Mouse (Mus musculus) left cerebral cortex, postnatal 36 days (tissue): ENCODE results near the gene D630045J12Rik. TPM values are rescaled to one million over a fixed set of nuclear protein-coding genes. Genes with fewer than 3 reads are reported as not detected.

Experiments
- DNase-seq, 2 experiments: peaks; one replicate each; pipeline ENCODE4 v3.0.0; 2021 to 2022; ENCODE audit warnings: low spot score in 2 of 2, mixed read lengths in 1 of 2
- intact Hi-C: fragments of 180-260 bp; cut with DNase I; formaldehyde crosslinking; loops from one replicate; pipeline ENCODE4 v1.15.1; 2025
- total RNA-seq, 2 experiments: library from RNA; stranded (reverse); gene quantifications; 2 replicates each; pipeline ENCODE4 v1.2.3; 2021

The D630045J12Rik gene
- total RNA-seq: 10 to 100 TPM; 34.7 to 48.6 TPM

DNA sequence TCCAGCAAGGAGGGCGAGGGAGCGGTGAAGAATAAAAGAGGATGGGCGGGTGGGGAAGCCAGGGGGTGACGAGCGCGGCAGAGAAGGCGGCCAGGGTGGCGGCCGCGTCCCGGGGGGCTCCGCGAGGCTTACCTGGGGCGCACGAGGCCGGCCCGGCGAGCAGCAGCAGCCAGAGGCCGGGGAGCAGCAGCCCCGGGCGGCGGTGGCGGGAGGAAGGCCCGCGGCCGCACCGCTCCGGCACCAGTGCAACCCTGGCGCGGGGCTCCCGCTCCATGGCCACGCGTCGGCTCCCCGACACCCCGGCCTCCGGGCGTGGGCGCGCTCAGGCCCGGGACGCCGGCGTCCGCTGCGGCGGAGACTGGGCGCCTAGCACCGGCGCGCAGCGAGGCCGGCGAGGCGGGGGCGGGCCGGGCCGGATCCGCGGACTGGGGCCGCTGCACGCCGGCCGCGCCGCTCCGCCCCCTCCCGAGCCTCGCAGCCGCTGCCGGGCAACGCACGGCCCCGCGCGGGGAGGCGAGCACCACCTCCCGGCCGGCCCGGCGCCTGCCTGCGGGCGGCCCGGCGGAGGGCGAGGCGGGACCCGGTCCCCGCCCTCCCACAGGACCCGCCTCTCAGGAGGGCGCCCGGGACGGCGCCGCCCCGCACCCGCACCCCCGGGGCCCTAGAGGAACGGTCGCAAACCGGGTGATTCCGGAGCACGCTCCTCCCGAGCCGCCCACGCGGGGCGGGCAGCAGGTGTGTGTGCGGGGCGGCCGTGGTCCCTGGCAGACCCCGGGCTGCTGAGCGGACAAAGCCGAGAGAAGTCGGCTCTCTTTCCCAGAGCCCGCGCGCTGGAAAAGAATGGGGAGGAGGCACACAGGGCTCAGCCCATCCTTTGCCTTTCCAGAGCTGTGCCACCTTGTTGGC is at the start of gene D630045J12Rik:
Gene D630045J12Rik (minus strand): TSS at position 274 of the 906 bp plus-strand sequence.
- peak; percentile 44 to 81 for DNase-seq
- intact Hi-C loops: loop anchor here (5.0 to 10.0 kb wide), 2 partner anchors 43 to 89 kb away; partner anchors contain the start of gene Zc3hav1l

DNA sequence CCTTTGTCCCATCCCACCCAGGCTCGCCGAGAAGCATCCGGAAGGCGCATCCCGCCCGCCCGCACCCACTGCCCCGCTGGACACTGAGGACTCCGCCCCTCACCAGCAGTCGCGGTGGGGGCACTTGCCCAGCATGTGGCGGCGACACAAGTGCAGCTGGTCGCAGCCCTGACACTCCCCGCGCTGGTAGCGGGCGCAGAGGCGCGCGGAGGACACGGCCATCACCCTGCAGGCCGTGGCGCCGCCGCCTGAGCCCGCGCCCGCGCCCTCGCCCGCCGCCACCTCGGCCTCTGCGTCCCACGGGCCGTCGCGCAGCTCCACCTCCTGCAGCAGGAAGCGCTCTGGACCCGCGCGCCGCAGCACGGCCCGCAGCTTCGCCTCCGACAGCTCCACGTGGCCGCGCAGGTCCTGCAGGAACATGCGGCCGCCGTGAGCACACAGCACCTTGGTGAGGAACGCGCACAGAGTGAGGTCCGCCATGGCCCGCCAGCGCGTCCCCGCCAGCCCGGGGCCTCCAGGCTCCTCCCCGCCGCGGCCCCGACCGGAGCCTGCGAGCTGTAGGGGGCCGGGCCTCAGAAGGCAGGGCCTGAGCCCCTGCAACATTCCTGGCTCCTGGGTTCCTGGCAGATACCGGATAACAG is 45.1 kb upstream of the D630045J12Rik start, which contains the start of gene Zc3hav1l:
Gene Zc3hav1l (minus strand): TSS at position 499 of the 641 bp plus-strand sequence.
- intact Hi-C loops: loop anchor here (5.0 kb wide), 1 partner anchor 47 kb away; the partner anchor contains the start of gene D630045J12Rik
- peak; percentile 62 to 76 for DNase-seq

DNA sequence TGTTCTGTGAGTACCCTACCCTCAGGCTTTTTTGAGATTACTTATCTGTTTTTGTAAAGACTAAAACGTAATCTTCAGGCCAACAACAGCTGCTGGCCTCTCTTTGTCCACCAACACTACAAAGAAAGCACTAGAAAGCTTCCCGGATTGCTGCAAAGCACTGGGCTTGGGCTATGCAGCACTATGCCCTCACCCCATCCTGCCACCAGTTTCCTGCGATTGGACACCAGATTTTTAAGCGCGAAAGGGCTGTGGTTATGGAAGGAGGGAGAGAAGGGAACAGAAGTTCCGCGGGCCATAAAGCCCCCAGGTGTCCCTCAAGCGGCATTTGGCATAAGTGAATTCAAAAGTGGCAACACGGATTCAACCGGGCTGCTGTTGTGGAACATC is 44.4 kb upstream of the D630045J12Rik start:
- peak in 1 of 2 experiments; percentile 8 for DNase-seq
- intact Hi-C loops: loop anchor here (5.0 kb wide), 1 partner anchor 46 kb away; the partner anchor contains the start of gene D630045J12Rik

- intact Hi-C loops: loop anchor here (5.0 kb wide), 1 partner anchor 45 kb away; the partner anchor contains the start of gene D630045J12Rik
- no peak for DNase-seq
These were observed 43.9 kb upstream of the D630045J12Rik start for GRCm38 (mm10) chr6:38297580-38298245.

DNA sequence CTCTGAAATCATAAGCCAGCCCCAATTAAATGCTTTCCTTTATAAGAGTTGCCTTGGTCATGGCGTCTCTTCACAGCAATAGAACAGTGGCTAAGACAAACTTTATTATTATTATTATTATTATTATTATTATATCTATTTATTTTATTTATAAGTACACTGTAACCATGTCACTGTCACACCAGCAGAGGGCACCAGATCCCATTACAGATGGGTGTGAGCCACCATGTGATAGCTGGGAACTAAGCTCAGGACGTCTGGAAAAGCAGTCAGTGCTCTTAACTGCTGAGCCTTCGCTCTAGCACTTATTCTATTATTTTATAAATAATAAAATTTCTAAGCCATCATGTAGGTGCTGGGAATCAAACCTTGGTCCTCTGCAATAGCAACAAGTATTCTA is 39.9 kb upstream of the D630045J12Rik start:
- intact Hi-C loops: no loop called here

GRCm38 (mm10) chr6:38292871-38293646 is 39.2 kb upstream of the D630045J12Rik start:
- intact Hi-C loops: no loop called here
- DNase-seq: no peak

More for the DNA sequence above, 39.9 kb upstream of the D630045J12Rik start:
- DNase-seq: no peak

- intact Hi-C loops: no loop called here
- no peak for DNase-seq
These were observed 30.6 kb upstream of the D630045J12Rik start for GRCm38 (mm10) chr6:38284422-38284821.

DNA sequence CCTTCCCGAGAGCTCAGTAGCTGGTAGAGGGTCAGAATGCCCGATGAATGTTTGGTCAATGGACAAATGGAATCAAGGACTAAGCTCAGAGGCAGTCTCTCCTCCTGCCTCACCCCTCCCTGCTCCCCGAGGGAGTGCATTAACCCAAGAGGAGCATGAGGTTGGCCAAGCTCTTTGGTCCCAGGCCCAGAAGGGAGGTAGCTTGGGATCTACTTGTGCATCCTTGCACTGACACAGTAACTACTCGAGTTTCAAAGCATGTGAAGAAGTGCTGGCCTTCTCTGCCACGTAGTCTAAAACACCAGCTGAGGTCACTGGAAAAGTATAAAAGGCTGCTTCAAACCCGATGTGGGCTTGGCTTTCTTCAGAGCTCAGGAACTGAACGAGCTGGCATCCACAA is 10.7 kb upstream of the D630045J12Rik start:
- no peak for DNase-seq
- intact Hi-C loops: loop anchor here (5.0 kb wide), 1 partner anchor 67 kb away; no protein-coding TSS in a partner anchor

DNA sequence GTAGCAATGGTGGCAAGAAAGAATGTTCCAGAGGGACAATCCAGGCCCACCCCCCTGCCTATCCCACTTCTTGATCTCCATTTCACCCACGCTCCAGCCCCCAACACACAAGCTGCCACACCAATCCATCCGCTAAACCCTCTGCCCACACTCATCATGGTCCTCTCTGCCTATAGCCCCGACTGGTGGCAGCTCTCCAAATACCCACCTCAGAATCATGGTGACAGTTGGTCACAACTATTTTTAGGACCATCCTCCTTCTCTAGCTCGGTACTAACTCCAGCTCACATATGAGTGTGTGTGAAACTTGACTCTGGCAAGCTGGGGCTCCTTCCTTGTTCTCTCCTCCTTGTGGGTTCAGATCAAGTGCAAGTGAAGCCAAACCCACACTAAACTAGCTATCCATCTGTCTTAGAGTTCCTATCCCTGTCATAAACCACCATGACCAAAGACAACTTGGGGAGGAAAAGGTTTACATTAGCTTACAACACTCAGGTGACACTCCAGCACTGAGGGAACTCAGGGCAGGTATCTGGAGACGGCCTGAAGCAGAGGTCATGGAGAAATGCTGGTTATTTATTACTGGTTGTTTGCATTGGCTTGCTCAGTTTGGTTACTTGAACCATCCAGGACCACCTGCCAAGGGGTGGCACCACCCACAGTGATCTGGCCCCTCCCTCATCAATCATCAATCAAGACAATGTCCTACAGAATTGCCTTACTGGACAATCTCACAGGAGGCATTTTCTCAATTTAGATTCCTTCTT is 9.8 kb upstream of the D630045J12Rik start:
- DNase-seq: peak; percentile 72 to 80
- intact Hi-C loops: loop anchor here (5.0 kb wide), 1 partner anchor 66 kb away; no protein-coding TSS in a partner anchor

GRCm38 (mm10) chr6:38261877-38262276 is 8.1 kb upstream of the D630045J12Rik start:
- intact Hi-C loops: loop anchor here (5.0 kb wide), 1 partner anchor 65 kb away; no protein-coding TSS in a partner anchor
- no peak for DNase-seq

DNA sequence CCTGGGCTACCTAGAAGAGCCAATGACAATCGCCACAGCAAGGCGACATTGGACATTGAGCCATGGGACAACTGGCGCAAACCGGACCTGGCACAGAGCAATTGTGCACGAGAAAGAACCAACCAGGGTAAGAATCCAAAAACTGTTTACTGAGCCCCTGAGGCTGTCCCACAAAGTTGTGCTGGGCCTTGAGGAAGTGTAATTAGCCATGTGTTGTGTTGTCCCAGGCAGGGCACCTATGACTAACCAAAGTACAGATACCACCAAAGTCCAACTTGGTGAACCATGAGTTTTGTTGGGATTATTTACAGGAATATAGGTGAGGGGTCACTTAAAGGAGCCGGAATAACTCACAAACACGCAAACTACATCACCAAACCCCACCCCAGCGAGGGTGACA is 3.7 kb upstream of the D630045J12Rik start:
- intact Hi-C loops: loop anchor here (10.0 kb wide), 1 partner anchor 93 kb away; no protein-coding TSS in a partner anchor
- DNase-seq: no peak

DNA sequence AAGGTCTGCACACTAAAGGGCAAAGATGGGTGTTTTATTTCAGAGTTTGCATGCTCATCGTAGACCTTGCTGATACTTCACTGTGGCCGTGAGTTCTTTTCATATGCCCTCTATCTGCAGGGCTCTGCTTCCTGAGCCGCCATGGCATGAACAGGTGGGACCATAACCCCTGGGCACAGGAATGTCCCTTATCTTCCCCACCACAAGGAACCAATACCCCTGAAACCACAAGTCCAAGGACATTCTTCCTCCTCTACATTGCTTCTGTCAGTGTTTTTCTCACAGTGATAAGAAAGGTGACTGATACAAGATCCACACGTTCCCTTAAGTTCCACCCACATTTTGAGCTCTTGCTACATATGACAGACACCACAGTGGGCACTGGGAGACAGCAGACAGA is 3.0 kb upstream of the D630045J12Rik start:
- no peak for DNase-seq
- intact Hi-C loops: loop anchor here (10.0 kb wide), 1 partner anchor 92 kb away; no protein-coding TSS in a partner anchor

DNA sequence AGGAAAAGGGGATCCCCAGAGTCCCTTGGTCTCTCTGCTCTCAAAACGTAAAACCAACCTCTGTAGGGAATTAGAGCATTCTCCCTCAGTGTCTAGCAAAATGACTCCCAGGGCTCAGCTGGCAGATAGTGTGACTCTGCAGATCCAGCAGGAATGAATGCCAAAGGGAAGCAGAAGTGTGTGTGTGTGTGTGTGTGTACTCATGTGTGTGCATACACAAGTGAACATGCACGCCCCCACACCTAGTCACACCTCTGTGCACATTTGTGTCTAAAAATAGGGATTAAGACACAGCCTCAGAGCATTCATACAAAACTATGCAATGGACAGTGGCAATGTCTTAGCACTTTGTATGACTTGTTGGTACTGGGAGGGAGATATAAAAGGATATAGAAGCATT is 2.0 kb upstream of the D630045J12Rik start:
- intact Hi-C loops: loop anchor here (10.0 kb wide), 1 partner anchor 91 kb away; no protein-coding TSS in a partner anchor
- DNase-seq: no peak

DNA sequence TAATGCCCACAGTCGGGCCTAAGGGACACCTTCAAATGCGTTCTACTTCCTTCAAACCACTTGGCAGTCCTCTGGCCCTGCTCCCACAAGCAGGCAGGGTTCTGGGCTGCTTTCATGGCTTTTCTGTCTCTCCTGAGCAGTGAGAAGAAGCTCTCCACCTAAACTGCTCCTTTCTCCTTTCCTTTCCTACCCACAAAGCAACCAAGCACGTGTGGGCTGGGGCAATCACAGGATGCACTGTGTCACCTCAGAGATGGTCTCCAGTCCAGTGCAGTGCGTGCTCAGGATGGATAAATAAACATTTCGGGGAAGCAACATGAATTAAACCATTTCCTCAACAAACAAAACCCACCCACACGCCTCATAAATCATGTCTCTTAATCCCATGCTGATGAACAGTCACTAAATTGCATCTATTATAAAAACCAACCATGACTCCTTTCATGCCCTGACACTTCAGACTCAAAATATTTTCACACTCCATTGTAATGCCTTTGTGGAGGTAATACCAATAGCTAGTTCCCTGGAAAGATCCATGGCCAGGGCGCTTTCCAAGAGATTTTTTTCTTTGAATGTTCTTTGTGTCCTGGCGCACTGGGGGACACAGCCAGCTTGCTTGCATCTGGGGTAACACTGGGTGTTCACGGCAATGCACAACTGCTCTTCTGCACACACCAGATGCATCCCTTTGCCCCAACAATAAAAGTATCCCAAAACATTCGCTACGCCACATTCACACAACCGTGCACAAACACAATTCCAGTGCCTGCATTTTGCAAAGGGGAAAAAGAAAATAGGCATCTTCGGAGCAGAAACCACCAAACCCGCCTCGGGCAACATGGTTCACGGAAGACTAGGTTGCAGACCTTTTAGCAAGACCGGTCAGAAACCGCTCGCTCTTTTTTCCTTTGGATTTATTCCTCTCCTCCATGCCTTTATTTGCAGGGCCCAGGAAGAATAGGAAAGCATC is 758 bp downstream of the D630045J12Rik start:
- no peak for DNase-seq
- intact Hi-C loops: loop anchor here (5.0 to 10.0 kb wide), 2 partner anchors 44 to 88 kb away; partner anchors contain the start of gene Zc3hav1l

- intact Hi-C loops: loop anchor here (5.0 to 10.0 kb wide), 2 partner anchors 45 to 87 kb away; partner anchors contain the start of gene Zc3hav1l
- no peak for DNase-seq
These were observed 1.7 kb downstream of the D630045J12Rik start for GRCm38 (mm10) chr6:38252139-38252538.

GRCm38 (mm10) chr6:38251464-38251863 is 2.3 kb downstream of the D630045J12Rik start:
- intact Hi-C loops: loop anchor here (5.0 to 10.0 kb wide), 2 partner anchors 46 to 87 kb away; partner anchors contain the start of gene Zc3hav1l
- DNase-seq: no peak
